Mouse (Mus musculus) urinary bladder, postnatal 36 days (tissue): ENCODE data around the gene Vmn1r18.
"Not testable (repeated sequence)": the region's sequence is repeated elsewhere in the genome, so short reads cannot be mapped to it uniquely, and the experiment has no call there.

Experiments
- DNase-seq, 2 experiments: peaks; one replicate each; pipeline ENCODE4 v3.0.0; 2022; ENCODE audit warnings: low spot score in 2 of 2, mixed read lengths in 1 of 2

The Vmn1r18 gene

GRCm38 (mm10) chr6:57395683-57396082 lies at the start of gene Vmn1r18:
Gene Vmn1r18, minus strand, starts transcription at chr6:57395783.
- DNase-seq = no peak

- peak in 1 of 2 experiments; percentile 3 for DNase-seq
Observed at GRCm38 (mm10) chr6:57431196-57431595, 35.6 kb upstream of the Vmn1r18 start.

GRCm38 (mm10) chr6:57428630-57429029 lies 33.0 kb upstream of the Vmn1r18 start, which contains the start of gene Vmn1r20:
Gene Vmn1r20, plus strand, starts transcription at chr6:57428930.
- DNase-seq = no peak

- not testable (repeated sequence) for DNase-seq
Observed at GRCm38 (mm10) chr6:57403480-57403879, 7.9 kb upstream of the Vmn1r18 start, which contains the start of gene Vmn1r19. Gene Vmn1r19, plus strand, starts transcription at chr6:57403780.

GRCm38 (mm10) chr6:57367496-57367895 lies 28.1 kb downstream of the Vmn1r18 start:
- DNase-seq = no peak

- DNase-seq = not testable (repeated sequence)
Observed at GRCm38 (mm10) chr6:57365866-57366265, 29.7 kb downstream of the Vmn1r18 start.

- no peak for DNase-seq
Observed at GRCm38 (mm10) chr6:57363627-57364026, 32.0 kb downstream of the Vmn1r18 start, which contains the start of gene Vmn1r17. Gene Vmn1r17, minus strand, starts transcription at chr6:57363727.

- no peak for DNase-seq
Observed at GRCm38 (mm10) chr6:57356864-57357263, 38.7 kb downstream of the Vmn1r18 start.

GRCm38 (mm10) chr6:57329394-57329793 lies 66.2 kb downstream of the Vmn1r18 start, which contains the start of gene Vmn1r16:
Gene Vmn1r16, minus strand, starts transcription at chr6:57329494.
- DNase-seq = no peak
